Mouse (Mus musculus) left cerebral cortex, postnatal 36 days (tissue): ENCODE data around the gene Eef1b2. TPM values are rescaled to one million over a fixed set of nuclear protein-coding genes. Genes with fewer than 3 reads are reported as not detected.

Source experiments
- DNase-seq, 2 experiments: peaks; one replicate each; pipeline ENCODE4 v3.0.0; 2021 to 2022; ENCODE audit warnings: low spot score in 2 of 2, mixed read lengths in 1 of 2
- intact Hi-C: fragments of 180-260 bp; cut with DNase I; formaldehyde crosslinking; loops from one replicate; pipeline ENCODE4 v1.15.1; 2025
- microRNA-seq: library from miRNA; unstranded; fragments of <30 nt; microRNA quantifications from one replicate; pipeline ENCODE4 v1.2.0, GENCODE M21; 2022
- total RNA-seq, 2 experiments: library from RNA; stranded (reverse); gene quantifications; 2 replicates each; pipeline ENCODE4 v1.2.3; 2021

The Eef1b2 gene
- total RNA-seq, 2 experiments from 2014 or later = 304 to 327 TPM

DNA sequence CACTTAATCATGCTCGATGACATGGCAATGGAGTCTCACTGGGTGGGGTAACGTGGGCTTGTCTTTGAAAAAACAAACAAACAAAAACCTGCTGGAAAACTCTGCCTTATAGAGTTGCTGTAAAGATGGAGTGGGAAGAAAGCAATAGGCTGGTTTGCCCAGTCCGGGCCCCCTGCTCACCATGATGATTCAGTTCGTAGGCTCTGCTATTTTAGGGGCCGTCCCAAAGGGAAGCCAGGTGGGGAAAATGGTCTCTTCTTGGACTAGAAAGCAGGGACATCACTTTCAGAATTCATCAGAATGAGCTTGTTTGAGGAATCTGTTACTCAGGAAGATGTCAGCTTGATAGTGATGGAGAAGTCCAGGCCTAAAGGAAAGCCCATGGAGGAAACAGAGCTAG, 50.6 kb downstream of the Eef1b2 start:
- intact Hi-C loops = no loop called here
- no peak for DNase-seq

Small RNA genes lying within 50 kb of the gene (microRNA-seq; reads per million reads assigned to microRNA genes)
- gene Gm24557 = not detected
- gene Gm27512 = not detected

Other genes with a start within 250 kb of the Eef1b2 start
- gene Ino80d, start 62.2 kb upstream of the Eef1b2 start, total RNA-seq = 10 to 100 TPM; 27.4 to 35.7 TPM
- gene Ndufs1, start within 50 bp of the Eef1b2 start, total RNA-seq = 100 to 1,000 TPM; 152 TPM
- gene Gpr1, start 37.7 kb downstream of the Eef1b2 start, total RNA-seq = under 1 TPM; 0.37 to 0.86 TPM
- gene Zdbf2, start 96.4 kb downstream of the Eef1b2 start, total RNA-seq = 10 to 100 TPM; 16.1 to 20.9 TPM